Mouse (Mus musculus) erythroblast, embryonic 14.5 days (primary cell): Measurements from ENCODE around the gene Heg1. TPM values are rescaled to one million over a fixed set of nuclear protein-coding genes. Genes with fewer than 3 reads are reported as not detected.

Source experiments
- H3K27me3 ChIP-seq: 2 replicates; pipeline ENCODE4 v1.6.1; 2012; ENCODE audit warnings: inconsistent platforms; ENCODE audit not compliant: control insufficient read depth
- H3K36me3 ChIP-seq: 2 replicates; pipeline ENCODE4 v1.6.1; 2012; ENCODE audit warnings: mild to moderate bottlenecking, inconsistent platforms; ENCODE audit not compliant: control insufficient read depth
- H3K4me1 ChIP-seq: 2 replicates; pipeline ENCODE4 v1.6.1; 2012; ENCODE audit warnings: inconsistent platforms; ENCODE audit not compliant: control insufficient read depth
- H3K4me3 ChIP-seq: replicated peaks from 2 replicates; pipeline ENCODE3; 2012; ENCODE audit warnings: moderate library complexity, mild to moderate bottlenecking, inconsistent platforms
- H3K9me3 ChIP-seq: 2 replicates; pipeline ENCODE4 v1.6.1; 2012; ENCODE audit warnings: low read length, inconsistent platforms, mixed read lengths; ENCODE audit not compliant: control insufficient read depth
- GATA1 ChIP-seq: IDR thresholded peaks from 2 replicates; pipeline ENCODE4 v1.6.1; 2012; ENCODE audit warnings: low read length, inconsistent platforms, mixed read lengths
- TAL1 ChIP-seq: IDR thresholded peaks from 3 replicates; pipeline ENCODE4 v1.6.1; 2012; ENCODE audit warnings: low read length, inconsistent platforms, mixed read lengths
- polyA plus RNA-seq: library from polyadenylated mRNA; stranded (reverse); fragments of >175 nt; gene quantifications from 2 replicates; pipeline ENCODE4 v1.2.3, GENCODE M21; 2012

Gene Heg1
- polyA plus RNA-seq, 1 experiment: 0.04 TPM

DNA sequence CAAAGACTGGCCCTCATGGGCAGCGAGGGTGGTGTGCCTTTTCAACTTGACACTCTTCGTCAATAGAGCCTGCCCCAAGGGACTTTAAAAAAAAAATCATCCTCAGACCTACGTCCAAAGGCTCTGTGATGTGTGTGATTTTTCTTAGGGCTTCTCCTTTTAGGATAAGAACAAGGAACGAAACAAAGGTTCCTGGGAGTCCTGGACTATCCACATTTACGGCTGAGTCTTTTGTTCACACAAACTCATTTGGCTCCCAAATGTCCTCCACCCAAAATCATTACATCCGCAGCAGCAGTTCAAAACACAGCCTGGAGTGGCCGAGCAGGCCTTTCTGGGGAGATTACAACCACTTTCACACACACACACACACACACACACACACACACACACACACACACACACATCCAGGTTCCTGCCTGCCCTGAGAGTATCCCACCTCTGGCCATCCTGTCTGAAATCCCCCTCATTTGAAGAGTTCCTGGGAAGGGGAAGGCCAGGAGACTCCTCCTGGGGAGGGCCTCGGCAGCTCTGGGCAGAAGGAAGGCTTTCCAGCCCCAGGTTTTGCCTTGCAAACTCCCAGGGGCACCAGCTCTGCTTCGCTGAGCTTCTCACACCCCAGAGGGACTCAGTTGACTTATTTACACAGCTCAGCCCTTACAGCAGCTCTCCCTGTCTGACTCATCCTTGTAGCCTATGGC, 13.6 kb downstream of the Heg1 start:
- Histone ChIP-seq H3K4me3 (no peak overlapping the region), H3K27me3 (no peaks in the 10 kb centered on the region), H3K4me1 (no peaks in the 10 kb centered on the region), H3K9me3 (no peaks in the 10 kb centered on the region), H3K36me3 (no peaks in the 10 kb centered on the region; the same call in 1 of the 2 replicates)
- TF ChIP-seq GATA1 (no peak), TAL1 (no peak)

DNA sequence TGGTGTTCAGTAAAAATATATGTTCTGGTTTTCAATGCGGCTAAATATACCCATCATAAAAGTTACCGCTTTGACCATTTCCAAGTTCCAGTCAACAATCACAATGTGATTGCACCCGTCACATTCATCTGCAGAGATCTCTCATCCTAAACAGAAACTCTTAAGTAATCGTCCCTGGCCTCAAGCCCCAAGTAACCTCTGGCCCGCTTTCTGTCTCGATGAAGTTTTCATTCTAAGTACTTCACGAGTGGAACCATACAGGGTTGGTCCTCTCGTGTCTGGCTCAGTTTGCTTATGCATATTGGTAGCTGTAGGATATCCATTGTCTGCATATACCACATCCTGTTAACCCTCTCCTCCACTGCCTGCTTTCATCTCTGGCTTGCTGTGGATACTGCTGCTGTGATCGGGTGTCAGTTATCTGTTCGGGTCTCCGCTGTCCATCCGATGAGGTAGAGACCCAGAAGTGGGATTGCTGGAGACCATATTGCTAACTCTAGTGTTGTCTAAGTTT, 14.2 kb downstream of the Heg1 start:
- H3K9me3 ChIP-seq: no peaks in the 10 kb centered on the region
- H3K4me3 ChIP-seq: no peak overlapping the region
- H3K36me3 ChIP-seq: no peaks in the 10 kb centered on the region; the same call in 1 of the 2 replicates
- H3K27me3 ChIP-seq: no peaks in the 10 kb centered on the region
- H3K4me1 ChIP-seq: no peaks in the 10 kb centered on the region
- no peak for TF ChIP-seq GATA1
- no peak for TF ChIP-seq TAL1

DNA sequence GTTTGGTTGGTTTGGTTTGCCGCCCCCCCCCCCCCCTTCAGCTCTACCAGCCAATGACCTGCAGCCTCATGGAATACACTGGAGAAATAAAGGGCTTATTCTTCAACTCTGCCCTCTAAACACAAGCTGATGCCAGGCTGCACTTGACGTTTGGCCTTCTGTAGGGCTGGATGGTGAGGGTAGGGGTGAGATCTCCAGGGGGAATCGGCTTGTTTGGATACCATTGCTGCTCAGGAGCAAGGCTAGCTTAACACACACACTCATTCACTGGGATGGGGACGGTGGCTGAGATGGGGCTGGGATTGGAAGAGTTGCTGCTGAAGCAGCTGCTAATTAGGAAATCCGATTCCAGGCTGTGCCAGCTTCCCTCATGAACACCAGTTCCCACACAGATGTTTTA, 16.4 kb downstream of the Heg1 start:
- TF ChIP-seq TAL1 (no peak), GATA1 (no peak)
- H3K27me3 ChIP-seq: no peaks in the 10 kb centered on the region
- no peak overlapping the region for H3K4me3 ChIP-seq
- H3K9me3 ChIP-seq: no peaks in the 10 kb centered on the region
- H3K36me3 ChIP-seq: no peaks in the 10 kb centered on the region; the same call in 1 of the 2 replicates
- peaks cover 2% of the 10 kb centered on the region; the same call in 1 of the 2 replicates for H3K4me1 ChIP-seq

DNA sequence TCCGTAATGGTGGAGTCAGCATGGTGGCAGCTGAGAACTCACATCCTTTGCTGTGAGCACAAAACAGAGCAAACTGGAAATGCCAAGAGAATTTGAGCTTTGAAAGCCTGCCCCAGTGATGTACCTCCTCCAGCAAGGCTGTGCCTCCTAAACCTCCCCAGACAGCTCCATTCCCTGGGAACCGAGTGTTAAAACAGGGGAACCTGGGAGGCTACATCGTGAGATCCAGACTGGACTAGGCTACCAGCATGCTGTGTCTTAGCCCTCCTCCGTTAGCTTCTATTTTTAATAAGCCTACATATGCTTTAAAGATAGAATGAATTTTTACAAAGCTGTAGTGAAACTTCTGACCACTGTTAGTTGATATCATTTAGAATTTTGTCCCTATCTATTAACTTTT, 17.7 kb downstream of the Heg1 start:
- TF ChIP-seq GATA1 (no peak), TAL1 (no peak)
- Histone ChIP-seq H3K4me3 (no peak overlapping the region), H3K4me1 (peaks cover 2% of the 10 kb centered on the region; the same call in 1 of the 2 replicates), H3K9me3 (no peaks in the 10 kb centered on the region), H3K27me3 (no peaks in the 10 kb centered on the region), H3K36me3 (no peaks in the 10 kb centered on the region; the same call in 1 of the 2 replicates)

DNA sequence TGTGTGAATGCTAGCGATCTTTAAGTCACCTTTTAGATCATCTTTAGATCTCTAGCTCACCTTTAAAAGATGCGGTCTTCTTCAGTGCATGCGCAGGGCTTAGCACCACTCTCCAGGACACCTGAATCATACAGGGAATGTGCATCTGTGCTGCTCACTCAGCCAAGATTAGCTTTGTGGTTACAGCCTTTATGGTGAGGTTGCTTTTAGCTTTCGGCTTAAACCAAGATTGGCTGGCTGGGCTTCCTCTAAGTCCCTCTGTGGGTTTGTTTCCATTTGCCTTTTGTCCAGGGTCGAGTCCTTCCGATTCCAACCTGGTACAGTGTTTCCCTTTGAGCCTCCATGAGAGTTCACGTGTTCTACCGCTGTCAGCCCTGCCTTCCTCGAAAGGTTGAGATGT, 20.1 kb downstream of the Heg1 start:
- TF ChIP-seq TAL1 (no peak), GATA1 (no peak)

DNA sequence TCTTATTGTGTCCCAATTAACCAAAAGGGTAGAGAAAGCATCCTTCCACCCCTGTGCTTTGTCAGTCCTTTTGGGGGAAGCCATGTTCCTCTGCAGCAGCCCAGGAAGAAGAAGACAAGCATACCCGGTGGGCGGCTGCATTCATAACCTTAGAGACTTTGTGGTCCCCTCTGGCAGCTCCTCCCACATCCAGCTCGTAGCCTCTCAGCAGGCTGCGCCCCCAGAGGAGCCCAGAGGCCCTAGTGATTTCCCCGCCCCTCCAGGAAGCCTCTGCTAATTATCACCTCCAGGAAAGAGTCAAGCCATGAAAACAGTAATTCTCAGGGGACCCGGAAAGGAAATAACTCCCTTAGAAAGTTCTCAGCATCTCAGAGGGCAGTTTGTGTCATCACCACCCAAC, 21.1 kb downstream of the Heg1 start:
- Histone ChIP-seq H3K4me3 (no peak overlapping the region), H3K36me3 (peaks cover under 1% of the 10 kb centered on the region; the same call in 1 of the 2 replicates), H3K9me3 (no peaks in the 10 kb centered on the region), H3K4me1 (peaks cover 5% of the 10 kb centered on the region), H3K27me3 (no peaks in the 10 kb centered on the region)
- TF ChIP-seq GATA1 (no peak), TAL1 (no peak)

More for the DNA sequence above, 20.1 kb downstream of the Heg1 start:
- Histone ChIP-seq H3K9me3 (no peaks in the 10 kb centered on the region), H3K27me3 (no peaks in the 10 kb centered on the region), H3K4me3 (no peak overlapping the region), H3K4me1 (peaks cover 5% of the 10 kb centered on the region), H3K36me3 (no peaks in the 10 kb centered on the region; the same call in 1 of the 2 replicates)

DNA sequence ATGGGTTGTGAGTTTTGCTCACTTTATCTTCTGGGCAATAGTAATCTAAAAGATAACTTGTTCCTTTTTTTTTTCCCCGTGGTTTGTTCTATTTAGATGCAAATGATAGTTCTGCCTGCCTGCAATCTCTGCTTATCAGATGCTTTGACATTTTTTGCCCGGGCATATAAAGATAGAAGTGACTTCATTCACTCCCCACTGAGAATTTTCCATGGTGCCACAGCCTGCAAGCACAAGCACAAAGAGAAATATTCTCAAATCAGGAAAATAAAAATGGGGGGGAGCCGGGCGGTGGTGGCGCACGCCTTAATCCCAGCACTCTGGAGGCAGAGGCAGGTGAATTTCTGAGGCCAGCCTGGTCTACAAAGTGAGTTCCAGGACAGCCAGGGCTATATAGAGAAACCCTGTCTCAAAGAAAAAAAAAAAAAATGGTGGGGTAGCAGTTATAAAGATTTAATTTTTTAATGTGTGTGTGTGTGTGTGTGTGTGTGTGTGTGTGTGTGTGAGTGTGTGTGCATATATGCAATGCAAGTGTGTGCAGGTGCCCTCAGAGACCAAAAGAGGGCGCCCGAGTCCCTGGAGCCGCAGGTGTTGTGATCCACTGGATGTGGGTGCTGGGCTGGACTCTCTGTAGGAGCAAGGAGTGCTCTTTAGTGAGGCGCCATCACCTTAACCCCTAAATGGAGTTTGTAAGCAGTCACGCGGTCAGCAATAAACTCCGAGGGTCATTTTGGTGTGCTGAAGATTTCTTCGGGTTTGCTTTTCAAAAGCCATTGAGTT, 22.1 kb downstream of the Heg1 start:
- Histone ChIP-seq H3K4me3 (no peak overlapping the region), H3K9me3 (no peaks in the 10 kb centered on the region), H3K4me1 (peaks cover 5% of the 10 kb centered on the region), H3K36me3 (peaks cover 7% of the 10 kb centered on the region; the same call in 1 of the 2 replicates), H3K27me3 (no peaks in the 10 kb centered on the region)
- TF ChIP-seq TAL1 (no peak), GATA1 (no peak)

DNA sequence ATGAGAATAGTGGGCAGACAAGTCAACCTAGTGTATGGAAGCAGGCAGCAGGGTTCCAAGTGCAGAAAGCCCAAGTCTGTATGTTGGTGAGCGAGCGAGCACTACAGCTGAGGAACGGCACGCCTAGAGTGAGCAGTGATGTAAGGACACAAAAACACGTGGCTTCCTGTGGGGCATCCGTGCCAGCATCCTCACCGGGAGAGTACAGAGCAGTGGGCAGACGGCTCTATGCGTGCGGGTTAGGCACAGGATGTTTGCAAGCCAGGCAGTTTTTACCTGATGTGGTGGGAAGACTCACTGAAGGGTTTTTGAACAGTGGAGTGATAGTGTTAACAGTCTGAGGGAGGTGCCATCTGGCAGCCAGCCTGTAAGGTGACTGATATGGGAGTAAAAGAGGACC, 23.9 kb downstream of the Heg1 start:
- peaks cover 7% of the 10 kb centered on the region; the same call in 1 of the 2 replicates for H3K36me3 ChIP-seq
- no peaks in the 10 kb centered on the region for H3K27me3 ChIP-seq
- no peak overlapping the region for H3K4me3 ChIP-seq
- no peaks in the 10 kb centered on the region for H3K9me3 ChIP-seq
- TF ChIP-seq GATA1: no peak
- TF ChIP-seq TAL1: no peak
- peaks cover 5% of the 10 kb centered on the region for H3K4me1 ChIP-seq

DNA sequence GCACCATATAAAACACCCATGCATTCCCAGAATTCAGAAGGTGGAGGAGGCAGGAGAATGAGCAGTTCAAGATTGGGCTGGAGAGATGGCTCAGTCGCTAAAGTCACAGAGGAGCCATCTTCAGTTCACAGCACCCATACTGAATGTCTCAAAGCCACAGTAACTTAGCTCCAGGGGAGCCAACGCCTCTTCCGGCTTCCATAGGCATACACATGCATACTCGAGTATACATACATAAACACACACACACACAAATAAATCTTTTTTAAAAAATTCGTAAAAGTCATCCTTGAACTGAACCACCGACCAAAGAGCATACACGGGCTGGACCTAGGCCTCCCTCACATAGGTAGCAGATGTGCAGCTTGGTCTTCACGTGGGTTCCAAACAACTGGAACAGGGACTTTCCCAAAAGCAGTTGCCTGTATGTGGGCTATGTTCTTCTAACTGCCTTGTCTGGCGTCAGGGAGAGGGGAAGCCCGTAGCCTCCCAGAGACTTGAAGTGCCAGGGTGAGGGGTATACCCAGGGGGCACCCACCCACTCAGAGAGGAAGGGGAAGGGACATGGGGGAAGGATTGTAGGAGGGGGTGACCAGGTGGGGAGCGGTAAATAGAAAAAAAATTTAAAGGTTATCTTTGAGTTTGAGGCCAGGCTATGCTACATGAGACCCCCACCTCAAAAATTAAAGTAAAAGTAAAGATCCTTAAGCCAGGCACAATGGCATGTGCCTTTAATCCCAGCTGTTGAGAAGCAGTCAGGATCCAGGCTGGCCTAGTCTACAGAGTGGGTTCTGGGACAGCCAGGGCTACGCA, 24.6 kb downstream of the Heg1 start:
- no peaks in the 10 kb centered on the region for H3K9me3 ChIP-seq
- H3K4me3 ChIP-seq: no peak overlapping the region
- peaks cover 5% of the 10 kb centered on the region for H3K4me1 ChIP-seq
- H3K27me3 ChIP-seq: no peaks in the 10 kb centered on the region
- peaks cover 7% of the 10 kb centered on the region; the same call in 1 of the 2 replicates for H3K36me3 ChIP-seq
- TF ChIP-seq TAL1 (no peak), GATA1 (no peak)
